10 mouse cellular contexts compared by ENCODE assay signal in the genomic region with DNA sequence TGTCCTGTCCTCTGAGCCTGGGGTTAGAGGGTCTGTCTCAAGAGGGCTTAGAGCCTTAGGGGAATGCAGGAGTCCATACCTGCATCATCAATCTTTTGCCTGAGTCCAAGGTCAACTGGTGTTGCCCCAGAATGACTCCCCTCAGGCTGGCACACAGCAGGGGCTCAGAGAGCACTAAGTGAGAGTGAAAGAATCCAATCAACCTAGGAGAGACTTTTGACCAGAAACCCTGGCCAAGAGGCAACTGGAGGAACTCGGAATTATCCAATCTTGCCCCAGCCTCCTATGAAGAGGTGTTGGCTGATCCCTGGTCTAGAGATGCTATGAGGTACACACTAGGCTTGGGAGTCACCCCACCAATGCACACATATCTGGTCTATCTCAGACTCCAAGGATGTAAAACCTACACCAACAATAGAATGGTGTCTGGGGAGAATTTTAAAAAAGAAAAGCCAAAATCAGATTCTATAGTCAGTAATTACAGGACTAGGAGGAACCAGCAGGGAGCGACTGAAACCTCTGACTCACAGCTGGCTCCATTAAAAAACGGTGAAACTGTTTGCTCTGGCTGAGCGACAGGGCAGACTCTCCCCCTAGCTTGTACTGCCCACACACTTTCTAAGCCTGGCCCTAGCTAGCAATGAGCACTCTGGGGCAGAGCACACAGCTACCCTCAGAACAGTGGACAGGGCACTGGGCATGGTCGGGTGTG. TPM values are rescaled to one million over a fixed set of nuclear protein-coding genes. Genes with fewer than 3 reads are reported as not detected.
DNase-seq lines count a peak whose midpoint lies in the region; ATAC-seq lines count a peak whose summit lies in the region.
"Had no signal": no experiment of that assay in that cellular context is flagged by ENCODE, and none has a peak within 500 bp of the region (broad histone marks: within the 10 kb centered on the region; RNA-seq: fewer than 3 reads in every experiment).

No protein-coding gene starts in this region.

- H3K9ac ChIP-seq in hindbrain, embryonic 11.5 days (ENCODE audit: low read depth, low read length), result no peak overlapping the region
- peak overlapping the region; percentile 44 for H3K9ac ChIP-seq in intestine, embryonic 16.5 days (ENCODE audit: low read depth, low read length)

- no peak overlapping the region for H3K4me3 ChIP-seq in hindbrain, embryonic 10.5 days
- no peak overlapping the region for H3K4me3 ChIP-seq in hindbrain, embryonic 11.5 days (ENCODE audit: low read depth, low read length)
- no peak overlapping the region for H3K4me3 ChIP-seq in intestine, embryonic 16.5 days (ENCODE audit: low read length)

- WGBS in hindbrain, embryonic 10.5 days, result 61% methylated on average over 5 of the region's 5 CpGs
- WGBS in hindbrain, embryonic 11.5 days, result 63% methylated on average over 5 of the region's 5 CpGs
- WGBS in intestine, embryonic 16.5 days, result 41% methylated on average over 5 of the region's 5 CpGs

- no peaks in the 10 kb centered on the region for H3K27me3 ChIP-seq in hindbrain, embryonic 10.5 days (ENCODE audit: insufficient read depth, poor library complexity, severe bottlenecking)
- no peaks in the 10 kb centered on the region for H3K27me3 ChIP-seq in hindbrain, embryonic 11.5 days (ENCODE audit: control insufficient read depth, insufficient read depth, low read length)
- no peaks in the 10 kb centered on the region for H3K27me3 ChIP-seq in intestine, embryonic 16.5 days (replicated peaks; ENCODE audit: control insufficient read depth, insufficient read depth, low read length)

- DNase-seq in hindbrain, embryonic 10.5 days (ENCODE audit: low spot score), result no peak
- DNase-seq in hindbrain, embryonic 11.5 days (ENCODE audit: low spot score), result no peak
- peak; percentile 85 for DNase-seq in 3T3-L1 (ENCODE audit: low read depth, low spot score)
- DNase-seq in MN1 (ENCODE audit: low spot score), result peak; percentile 32
- no peak for DNase-seq in spleen, postnatal 14 days (ENCODE audit: low spot score in 2 of 2)
- DNase-seq in natural killer cell, adult 2 months (ENCODE audit: low spot score in 2 of 2), result no peak
- DNase-seq in layer of hippocampus, postnatal 36 days, result no peak

- peaks cover 61% of the 10 kb centered on the region for H3K4me1 ChIP-seq in hindbrain, embryonic 10.5 days (replicated peaks)
- no peaks in the 10 kb centered on the region for H3K4me1 ChIP-seq in hindbrain, embryonic 11.5 days (replicated peaks; ENCODE audit: control insufficient read depth, insufficient read depth, low read length)
- peaks cover 54% of the 10 kb centered on the region for H3K4me1 ChIP-seq in intestine, embryonic 16.5 days (ENCODE audit: control insufficient read depth, insufficient read depth, low read length)

- no peaks in the 10 kb centered on the region for H3K9me3 ChIP-seq in hindbrain, embryonic 10.5 days
- no peaks in the 10 kb centered on the region for H3K9me3 ChIP-seq in hindbrain, embryonic 11.5 days (ENCODE audit: control insufficient read depth, low read length)
- no peaks in the 10 kb centered on the region for H3K9me3 ChIP-seq in intestine, embryonic 16.5 days (ENCODE audit: control insufficient read depth, low read length)

- no peak overlapping the region for H3K4me2 ChIP-seq in hindbrain, embryonic 11.5 days (replicated peaks; ENCODE audit: low read depth, low read length)
- peak overlapping the region; percentile 19 for H3K4me2 ChIP-seq in intestine, embryonic 16.5 days (ENCODE audit: low read depth, low read length)

- peaks cover 36% of the 10 kb centered on the region for H3K36me3 ChIP-seq in hindbrain, embryonic 10.5 days
- no peaks in the 10 kb centered on the region for H3K36me3 ChIP-seq in hindbrain, embryonic 11.5 days (ENCODE audit: control insufficient read depth, insufficient read depth, low read length)
- no peaks in the 10 kb centered on the region for H3K36me3 ChIP-seq in intestine, embryonic 16.5 days (ENCODE audit: control insufficient read depth, insufficient read depth, low read length)

- no peak for ATAC-seq in hindbrain, embryonic 11.5 days (ENCODE audit: low FRiP score)
- ATAC-seq in intestine, embryonic 16.5 days, result no peak

- H3K27ac ChIP-seq in hindbrain, embryonic 10.5 days, result peak overlapping the region; percentile 16; the same call in 1 of the 2 replicates
- no peak overlapping the region for H3K27ac ChIP-seq in hindbrain, embryonic 11.5 days (ENCODE audit: low read depth, low read length)
- H3K27ac ChIP-seq in intestine, embryonic 16.5 days (ENCODE audit: low read length), result peak overlapping the region; percentile 83

RNA-seq across cellular contexts. Expression of a gene that starts 31.7 kb away (rescaled TPM):
- 216 and 245 TPM in 2 replicates for polyA plus RNA-seq in hindbrain, embryonic 10.5 days (2016; fragmentation: Nextera tagmentation; extraction: Ambion mirVana)
- polyA plus RNA-seq in hindbrain, embryonic 11.5 days (2014; fragmentation: Nextera tagmentation; extraction: Ambion mirVana), result 134 and 157 TPM in 2 replicates
- polyA plus RNA-seq in intestine, embryonic 16.5 days (2015; fragmentation: Nextera tagmentation; extraction: Ambion mirVana), result 402 and 447 TPM in 2 replicates
- total RNA-seq in layer of hippocampus, postnatal 36 days (2021), result 100 to 1,000 TPM; 121 to 130 TPM

RNA-seq across cellular contexts. Expression of a gene that starts 49.3 kb away (rescaled TPM):
- 0.40 TPM in 1 of 2 replicates, not detected in the other for polyA plus RNA-seq in hindbrain, embryonic 10.5 days (2016; fragmentation: Nextera tagmentation; extraction: Ambion mirVana)
- 0.21 and 0.29 TPM in 2 replicates for polyA plus RNA-seq in hindbrain, embryonic 11.5 days (2014; fragmentation: Nextera tagmentation; extraction: Ambion mirVana)
- 0.29 and 0.39 TPM in 2 replicates for polyA plus RNA-seq in intestine, embryonic 16.5 days (2015; fragmentation: Nextera tagmentation; extraction: Ambion mirVana)
- total RNA-seq in layer of hippocampus, postnatal 36 days (2021), result under 1 TPM; 0.22 to 0.35 TPM
- total RNA-seq: hematopoietic stem cell, adult 5-6 weeks; megakaryocyte-erythroid progenitor cell, adult 5-6 weeks had no signal

RNA-seq across cellular contexts. Expression of a gene that starts 51.2 kb away (rescaled TPM):
- polyA plus RNA-seq in hindbrain, embryonic 10.5 days (2016; fragmentation: Nextera tagmentation; extraction: Ambion mirVana), result 426 and 432 TPM in 2 replicates
- 389 and 409 TPM in 2 replicates for polyA plus RNA-seq in hindbrain, embryonic 11.5 days (2014; fragmentation: Nextera tagmentation; extraction: Ambion mirVana)
- polyA plus RNA-seq in intestine, embryonic 16.5 days (2015; fragmentation: Nextera tagmentation; extraction: Ambion mirVana), result 355 and 362 TPM in 2 replicates
- total RNA-seq in layer of hippocampus, postnatal 36 days (2021), result 100 to 1,000 TPM; 190 to 196 TPM

RNA-seq across cellular contexts. Expression of a gene that starts 51.4 kb away (rescaled TPM):
- polyA plus RNA-seq in hindbrain, embryonic 10.5 days (2016; fragmentation: Nextera tagmentation; extraction: Ambion mirVana), result 8.8 and 9.0 TPM in 2 replicates
- polyA plus RNA-seq in hindbrain, embryonic 11.5 days (2014; fragmentation: Nextera tagmentation; extraction: Ambion mirVana), result 4.3 and 5.0 TPM in 2 replicates
- 6.9 and 7.3 TPM in 2 replicates for polyA plus RNA-seq in intestine, embryonic 16.5 days (2015; fragmentation: Nextera tagmentation; extraction: Ambion mirVana)
- total RNA-seq in layer of hippocampus, postnatal 36 days (2021), result 1 to 10 TPM; 1.7 to 1.9 TPM

Comparison
In these comparisons a context has a peak if more than half of its experiments do, and no peak if none do; other contexts are left out.
1. DNase-seq: peak in 3T3-L1 (single experiment) and MN1 (single experiment); none in hindbrain, embryonic 10.5 days (single experiment), hindbrain, embryonic 11.5 days (single experiment), spleen, postnatal 14 days (0 of 2), natural killer cell, adult 2 months (0 of 2) and layer of hippocampus, postnatal 36 days (0 of 2).